Mouse (Mus musculus) retina, adult 2 months (tissue): ENCODE data around the gene Appbp2.
A peak's percentile ranks its signal among the peaks of the same experiment; 100 is the strongest.
"Not testable (repeated sequence)": the region's sequence is repeated elsewhere in the genome, so short reads cannot be mapped to it uniquely, and the experiment has no call there.

ENCODE experiments used
- DNase-seq: peaks from one replicate; pipeline ENCODE4 v3.0.0-alpha.2; 2012; ENCODE audit warnings: low read depth, low spot score

Gene Appbp2

GRCm38 (mm10) chr11:85163014-85163413 lies 71.9 kb downstream of the Appbp2 start:
- not testable (repeated sequence) for DNase-seq

- no peak for DNase-seq
Observed at GRCm38 (mm10) chr11:85157301-85157700, 77.6 kb downstream of the Appbp2 start.

GRCm38 (mm10) chr11:85152256-85152930 lies 82.5 kb downstream of the Appbp2 start:
- no peak for DNase-seq

DNA sequence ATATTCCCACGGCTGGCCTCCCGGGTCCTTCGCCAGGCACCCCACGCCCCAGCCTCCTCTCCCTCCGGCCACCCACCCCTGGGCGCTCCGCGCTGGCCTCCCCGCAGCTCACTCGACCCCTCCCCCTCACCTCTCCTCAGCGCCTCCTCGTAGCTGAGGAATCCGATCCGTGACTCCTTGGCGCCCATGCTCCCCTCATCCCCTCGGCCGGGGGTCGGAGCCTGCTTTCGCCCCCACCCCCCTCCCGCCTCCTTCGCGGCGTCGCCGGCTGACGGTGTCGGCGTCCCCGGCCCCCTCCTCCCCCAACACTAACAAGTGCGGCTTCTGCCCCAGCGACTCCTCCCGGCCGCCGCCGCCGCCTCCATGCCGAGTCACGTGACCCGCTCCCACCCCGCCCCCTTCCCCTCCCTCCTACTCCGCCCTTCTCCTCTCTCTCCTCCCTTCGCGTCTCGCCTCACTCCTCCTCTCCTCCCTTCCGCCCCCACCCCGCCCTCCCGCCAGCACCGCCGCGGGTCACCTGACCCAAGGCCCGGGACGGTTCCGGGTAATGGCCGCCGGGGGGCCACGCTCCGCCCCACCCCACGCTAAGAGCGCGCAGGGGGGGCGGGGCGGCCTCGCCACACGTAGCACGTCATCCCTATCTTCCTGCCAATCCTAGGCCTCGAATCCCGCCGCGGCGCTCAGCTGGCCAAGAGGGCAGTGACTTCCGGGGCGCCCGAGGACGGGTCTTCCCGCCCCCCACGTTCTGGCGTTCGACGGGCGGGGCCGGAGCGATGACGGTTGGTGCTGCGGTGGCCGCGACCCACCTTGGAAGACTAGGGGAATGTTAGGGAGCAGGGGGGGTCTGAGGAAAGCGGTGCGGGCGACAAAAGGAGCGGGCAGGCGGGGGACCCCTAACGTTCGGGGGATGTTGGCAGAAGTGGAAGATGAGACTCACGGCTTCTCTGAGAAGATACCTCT lies 95.1 kb downstream of the Appbp2 start, which contains the start of gene Usp32:
Gene Usp32 (minus strand): TSS at position 581 of the 960 bp plus-strand sequence.
- peak; percentile 95 for DNase-seq

DNA sequence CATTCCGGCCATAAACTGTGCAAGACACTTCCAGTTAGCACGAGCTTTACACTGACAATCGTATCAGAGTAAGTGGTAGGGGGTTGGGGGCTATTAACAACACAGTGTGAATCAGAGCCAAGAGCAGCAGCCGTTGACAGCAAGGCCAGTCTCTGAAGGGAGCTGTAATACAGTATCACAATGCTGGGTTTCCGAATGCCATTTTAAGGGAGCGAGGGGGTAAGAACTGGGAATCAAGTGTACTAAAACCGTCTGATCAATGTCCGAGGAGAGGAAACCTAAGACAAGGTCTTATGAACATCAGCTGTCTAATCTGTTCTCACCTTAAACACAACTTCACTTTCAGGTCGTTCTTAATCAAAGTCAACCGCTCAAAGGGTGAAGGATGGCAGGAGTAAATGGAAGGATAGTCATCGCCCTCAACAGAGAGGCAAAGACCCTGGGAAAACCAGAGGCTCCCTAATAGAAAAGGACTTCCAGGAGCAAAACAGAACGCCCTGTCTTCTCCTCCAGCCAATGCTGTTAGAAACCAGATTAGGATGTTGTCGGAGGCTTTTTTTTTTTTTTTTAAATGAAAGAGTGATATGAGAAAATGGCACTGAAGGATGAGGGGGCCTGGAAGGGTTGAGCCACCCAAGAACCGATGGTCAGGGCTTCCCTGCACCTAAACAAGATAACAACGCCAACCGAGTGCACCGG lies 96.0 kb downstream of the Appbp2 start:
- DNase-seq = no peak
